Mouse (Mus musculus): Measurements from ENCODE around the gene Cnnm4. TPM values are rescaled to one million over a fixed set of nuclear protein-coding genes. Genes with fewer than 3 reads are reported as not detected.
A peak's percentile ranks its signal among the peaks of the same experiment; 100 is the strongest.

Gene Cnnm4
- polyA plus RNA-seq, 1 experiment from 2014 or later, result 11.0 TPM

DNA sequence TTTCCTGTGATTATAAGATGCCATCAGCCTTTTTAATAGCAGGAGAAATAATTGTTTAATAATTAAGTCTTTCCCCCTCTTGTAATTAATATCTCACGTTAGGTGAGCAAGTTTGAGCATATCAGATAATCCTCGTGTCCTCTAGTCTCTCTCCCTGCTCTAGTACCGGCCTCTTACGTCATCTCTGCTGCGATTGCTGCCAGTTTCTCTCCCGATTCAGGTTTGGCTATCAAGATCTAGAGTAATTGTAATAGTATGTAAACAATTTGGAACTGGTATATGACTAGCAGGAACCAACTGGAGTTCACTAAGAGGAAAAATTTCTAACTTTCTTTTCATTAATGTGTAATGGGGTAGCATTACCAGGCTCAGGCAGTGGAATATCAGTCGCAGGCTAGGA, 13.7 kb downstream of the Cnnm4 start:
- 84% methylated on average over 7 of the region's 7 CpGs for WGBS
- Histone ChIP-seq H3K9ac (replicated peaks; ENCODE audit: low read depth, low read length) (no peak overlapping the region), H3K36me3 (ENCODE audit: control insufficient read depth, insufficient read depth) (no peaks in the 10 kb centered on the region), H3K4me3 (replicated peaks; ENCODE audit: low read length) (no peak overlapping the region), H3K4me1 (replicated peaks; ENCODE audit: control insufficient read depth, insufficient read depth, low read length) (no peaks in the 10 kb centered on the region), H3K27me3 (replicated peaks; ENCODE audit: control insufficient read depth, insufficient read depth, low read length) (no peaks in the 10 kb centered on the region), H3K27ac (ENCODE audit: low read length) (no peak overlapping the region), H3K9me3 (ENCODE audit: control insufficient read depth, low read length) (no peaks in the 10 kb centered on the region), H3K4me2 (ENCODE audit: low read length) (no peak overlapping the region)
- no peak for ATAC-seq

- no peak for ATAC-seq
- Histone ChIP-seq H3K36me3 (ENCODE audit: control insufficient read depth, insufficient read depth) (no peaks in the 10 kb centered on the region), H3K27ac (ENCODE audit: low read length) (no peak overlapping the region), H3K4me1 (replicated peaks; ENCODE audit: control insufficient read depth, insufficient read depth, low read length) (no peaks in the 10 kb centered on the region), H3K4me2 (ENCODE audit: low read length) (no peak overlapping the region), H3K9me3 (ENCODE audit: control insufficient read depth, low read length) (no peaks in the 10 kb centered on the region), H3K9ac (replicated peaks; ENCODE audit: low read depth, low read length) (no peak overlapping the region), H3K4me3 (replicated peaks; ENCODE audit: low read length) (no peak overlapping the region), H3K27me3 (replicated peaks; ENCODE audit: control insufficient read depth, insufficient read depth, low read length) (no peaks in the 10 kb centered on the region)
- 86% methylated on average over 9 of the region's 9 CpGs for WGBS
Observed at GRCm38 (mm10) chr1:36487111-36487510, 15.7 kb downstream of the Cnnm4 start.

DNA sequence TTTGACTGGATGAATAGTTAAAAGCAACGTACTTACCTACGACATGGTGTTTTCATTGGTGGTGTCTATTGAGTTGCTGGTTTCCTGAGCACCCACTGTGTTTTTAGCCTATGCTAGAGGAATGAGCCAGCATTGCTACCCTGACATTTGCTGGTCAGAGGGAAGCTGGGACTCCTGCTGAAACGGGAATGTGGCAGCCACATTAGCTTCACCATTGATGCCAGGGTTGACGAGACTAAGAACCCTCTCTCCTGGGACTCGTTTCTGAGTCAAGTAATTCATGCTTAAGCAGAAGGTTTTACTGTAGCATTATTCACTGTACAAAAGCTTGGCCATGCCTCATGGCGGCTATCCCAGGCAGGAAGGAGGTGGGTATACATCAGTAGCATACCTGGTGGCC, 18.2 kb downstream of the Cnnm4 start:
- no peak overlapping the region for H3K4me3 ChIP-seq (replicated peaks; ENCODE audit: low read length)
- no peaks in the 10 kb centered on the region for H3K9me3 ChIP-seq (ENCODE audit: control insufficient read depth, low read length)
- WGBS, result 56% methylated on average over 6 of the region's 6 CpGs
- H3K9ac ChIP-seq (replicated peaks; ENCODE audit: low read depth, low read length), result no peak overlapping the region
- H3K36me3 ChIP-seq (ENCODE audit: control insufficient read depth, insufficient read depth), result no peaks in the 10 kb centered on the region
- no peaks in the 10 kb centered on the region for H3K4me1 ChIP-seq (replicated peaks; ENCODE audit: control insufficient read depth, insufficient read depth, low read length)
- ATAC-seq, result no peak
- H3K27ac ChIP-seq (ENCODE audit: low read length), result no peak overlapping the region
- H3K4me2 ChIP-seq (ENCODE audit: low read length), result no peak overlapping the region
- H3K27me3 ChIP-seq (replicated peaks; ENCODE audit: control insufficient read depth, insufficient read depth, low read length), result no peaks in the 10 kb centered on the region

DNA sequence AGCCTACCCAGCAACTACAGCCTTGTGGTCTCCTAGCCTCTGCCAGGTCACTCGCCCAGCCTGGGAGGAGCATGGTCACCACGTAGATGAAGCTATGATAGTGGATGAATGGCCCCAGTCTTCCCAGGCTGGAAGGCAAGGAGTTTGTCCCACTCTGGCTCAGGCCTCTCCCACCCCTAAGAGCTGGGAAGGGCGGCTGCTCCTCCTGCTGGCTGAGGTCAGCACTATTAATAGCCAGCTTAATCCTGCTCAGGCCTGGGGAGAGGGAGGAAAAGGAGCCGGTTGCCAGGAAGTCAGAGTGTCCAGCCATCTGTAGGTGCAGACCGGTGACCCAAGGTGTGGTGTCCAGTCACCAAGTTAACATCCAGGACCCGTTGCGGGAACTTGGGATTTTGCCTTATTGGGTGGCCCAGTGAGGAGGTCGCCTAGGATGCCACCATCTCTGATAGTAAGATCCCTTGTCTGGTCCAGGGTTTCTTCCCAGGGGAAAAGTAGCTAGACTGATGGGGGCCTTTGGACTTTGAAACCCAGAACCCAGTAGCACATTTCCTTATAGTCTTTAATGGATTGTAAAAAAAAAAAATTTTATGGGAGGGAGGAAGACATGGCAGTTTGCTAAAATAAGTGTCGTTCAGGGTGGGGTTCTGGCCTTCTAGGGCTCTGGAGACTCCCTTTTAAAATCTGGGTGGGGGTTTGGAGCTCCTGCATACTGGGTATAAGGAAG, 21.2 kb downstream of the Cnnm4 start:
- 50% methylated on average over 9 of the region's 9 CpGs for WGBS
- H3K4me2 ChIP-seq (ENCODE audit: low read length), result no peak overlapping the region
- ATAC-seq, result peak; percentile 58; the same call in 1 of the 2 replicates

GRCm38 (mm10) chr1:36493299-36493698, 21.9 kb downstream of the Cnnm4 start:
- Histone ChIP-seq H3K36me3 (ENCODE audit: control insufficient read depth, insufficient read depth) (no peaks in the 10 kb centered on the region), H3K9ac (replicated peaks; ENCODE audit: low read depth, low read length) (no peak overlapping the region), H3K27me3 (replicated peaks; ENCODE audit: control insufficient read depth, insufficient read depth, low read length) (no peaks in the 10 kb centered on the region), H3K27ac (ENCODE audit: low read length) (no peak overlapping the region), H3K4me1 (replicated peaks; ENCODE audit: control insufficient read depth, insufficient read depth, low read length) (no peaks in the 10 kb centered on the region), H3K4me3 (replicated peaks; ENCODE audit: low read length) (no peak overlapping the region), H3K4me2 (ENCODE audit: low read length) (no peak overlapping the region), H3K9me3 (ENCODE audit: control insufficient read depth, low read length) (no peaks in the 10 kb centered on the region)
- 89% methylated on average over 6 of the region's 6 CpGs for WGBS
- ATAC-seq, result no peak

More for the DNA sequence above, 21.2 kb downstream of the Cnnm4 start:
- Histone ChIP-seq H3K27me3 (replicated peaks; ENCODE audit: control insufficient read depth, insufficient read depth, low read length) (no peaks in the 10 kb centered on the region), H3K9me3 (ENCODE audit: control insufficient read depth, low read length) (no peaks in the 10 kb centered on the region), H3K9ac (replicated peaks; ENCODE audit: low read depth, low read length) (no peak overlapping the region), H3K27ac (ENCODE audit: low read length) (no peak overlapping the region), H3K4me1 (replicated peaks; ENCODE audit: control insufficient read depth, insufficient read depth, low read length) (no peaks in the 10 kb centered on the region), H3K36me3 (ENCODE audit: control insufficient read depth, insufficient read depth) (no peaks in the 10 kb centered on the region), H3K4me3 (replicated peaks; ENCODE audit: low read length) (no peak overlapping the region)

- H3K9me3 ChIP-seq (ENCODE audit: control insufficient read depth, low read length), result no peaks in the 10 kb centered on the region
- H3K36me3 ChIP-seq (ENCODE audit: control insufficient read depth, insufficient read depth), result no peaks in the 10 kb centered on the region
- no peak overlapping the region for H3K27ac ChIP-seq (ENCODE audit: low read length)
- H3K4me2 ChIP-seq (ENCODE audit: low read length), result no peak overlapping the region
- H3K4me1 ChIP-seq (replicated peaks; ENCODE audit: control insufficient read depth, insufficient read depth, low read length), result no peaks in the 10 kb centered on the region
- H3K9ac ChIP-seq (replicated peaks; ENCODE audit: low read depth, low read length), result no peak overlapping the region
- H3K4me3 ChIP-seq (replicated peaks; ENCODE audit: low read length), result no peak overlapping the region
- H3K27me3 ChIP-seq (replicated peaks; ENCODE audit: control insufficient read depth, insufficient read depth, low read length), result no peaks in the 10 kb centered on the region
- 70% methylated on average over 2 of the region's 2 CpGs for WGBS
- ATAC-seq, result no peak
Observed at GRCm38 (mm10) chr1:36496719-36497118, 25.3 kb downstream of the Cnnm4 start.

DNA sequence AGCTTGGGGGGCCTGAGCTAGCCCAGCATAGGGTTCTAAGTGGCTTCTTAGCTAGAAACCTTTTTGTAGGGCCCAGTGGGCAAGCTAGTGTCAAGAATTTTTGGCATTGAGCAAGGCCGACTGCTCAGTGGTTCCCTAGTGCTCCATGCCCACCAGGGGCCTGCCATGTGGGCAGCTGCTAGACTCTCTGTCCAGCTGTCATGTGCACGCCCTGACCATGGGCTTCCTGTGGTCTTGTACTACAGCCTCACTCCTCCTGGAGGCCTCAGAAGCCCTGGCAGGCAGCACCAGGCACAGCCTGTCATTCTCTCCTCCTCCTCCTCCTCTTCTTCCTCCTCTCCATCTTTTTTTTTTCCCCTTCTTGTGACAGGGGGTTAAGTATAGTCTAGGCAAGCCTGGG, 25.9 kb downstream of the Cnnm4 start:
- Histone ChIP-seq H3K27me3 (replicated peaks; ENCODE audit: control insufficient read depth, insufficient read depth, low read length) (no peaks in the 10 kb centered on the region), H3K4me3 (replicated peaks; ENCODE audit: low read length) (no peak overlapping the region), H3K36me3 (ENCODE audit: control insufficient read depth, insufficient read depth) (no peaks in the 10 kb centered on the region), H3K9me3 (ENCODE audit: control insufficient read depth, low read length) (no peaks in the 10 kb centered on the region), H3K4me2 (ENCODE audit: low read length) (no peak overlapping the region), H3K27ac (ENCODE audit: low read length) (no peak overlapping the region), H3K4me1 (replicated peaks; ENCODE audit: control insufficient read depth, insufficient read depth, low read length) (no peaks in the 10 kb centered on the region), H3K9ac (replicated peaks; ENCODE audit: low read depth, low read length) (no peak overlapping the region)
- no peak for ATAC-seq
- 61% methylated on average over 2 of the region's 2 CpGs for WGBS

GRCm38 (mm10) chr1:36501261-36501660, 29.8 kb downstream of the Cnnm4 start:
- Histone ChIP-seq H3K9me3 (ENCODE audit: control insufficient read depth, low read length) (no peaks in the 10 kb centered on the region), H3K4me3 (replicated peaks; ENCODE audit: low read length) (no peak overlapping the region), H3K36me3 (ENCODE audit: control insufficient read depth, insufficient read depth) (no peaks in the 10 kb centered on the region), H3K27ac (ENCODE audit: low read length) (no peak overlapping the region), H3K9ac (replicated peaks; ENCODE audit: low read depth, low read length) (no peak overlapping the region), H3K4me2 (ENCODE audit: low read length) (no peak overlapping the region), H3K27me3 (replicated peaks; ENCODE audit: control insufficient read depth, insufficient read depth, low read length) (no peaks in the 10 kb centered on the region), H3K4me1 (replicated peaks; ENCODE audit: control insufficient read depth, insufficient read depth, low read length) (no peaks in the 10 kb centered on the region)
- 0% methylated on average over 3 of the region's 3 CpGs for WGBS
- peak; percentile 46 for ATAC-seq

DNA sequence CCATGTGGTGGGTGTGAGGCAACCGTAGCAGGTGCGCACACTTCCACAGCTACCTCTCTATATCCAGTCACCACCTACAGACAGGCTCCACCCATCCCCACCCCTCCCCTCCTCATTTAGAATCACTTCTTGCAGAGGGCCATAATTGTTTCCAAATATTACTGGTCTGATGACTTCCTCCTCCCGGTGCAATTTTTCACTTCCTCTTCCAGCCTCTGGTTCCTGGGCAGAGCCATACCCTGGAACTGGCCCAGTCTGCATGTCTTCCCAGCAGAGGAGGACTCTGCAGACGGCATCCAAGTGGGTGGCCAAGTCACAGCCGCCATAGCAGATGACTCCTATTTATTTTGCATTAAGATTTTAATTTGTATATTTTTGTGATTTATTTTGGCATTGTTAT, 36.8 kb downstream of the Cnnm4 start:
- no peak overlapping the region for H3K27ac ChIP-seq (ENCODE audit: low read length)
- H3K4me3 ChIP-seq (replicated peaks; ENCODE audit: low read length), result no peak overlapping the region
- no peak overlapping the region for H3K4me2 ChIP-seq (ENCODE audit: low read length)
- no peaks in the 10 kb centered on the region for H3K9me3 ChIP-seq (ENCODE audit: control insufficient read depth, low read length)
- no peak for ATAC-seq
- WGBS, result 90% methylated on average over 5 of the region's 5 CpGs
- H3K27me3 ChIP-seq (replicated peaks; ENCODE audit: control insufficient read depth, insufficient read depth, low read length), result no peaks in the 10 kb centered on the region
- H3K36me3 ChIP-seq (ENCODE audit: control insufficient read depth, insufficient read depth), result no peaks in the 10 kb centered on the region
- H3K4me1 ChIP-seq (replicated peaks; ENCODE audit: control insufficient read depth, insufficient read depth, low read length), result peaks cover 4% of the 10 kb centered on the region
- H3K9ac ChIP-seq (replicated peaks; ENCODE audit: low read depth, low read length), result no peak overlapping the region

Measured in forebrain, embryonic 16.5 days (tissue).